Mouse (Mus musculus): ENCODE results near the gene Trim58. TPM values are rescaled to one million over a fixed set of nuclear protein-coding genes. Genes with fewer than 3 reads are reported as not detected.

Trim58 gene
- polyA plus RNA-seq (2012; rRNA removed) = not detected in 2 replicates

GRCm38 (mm10) chr11:58640272-58640867 lies at the start of gene Trim58:
Gene Trim58 (plus strand): TSS chr11:58640465.
- peak within 1 kb of the TSS; percentile 45 for H3K4me3 ChIP-seq (ENCODE audit: control insufficient read depth, low read depth, low read length)
- no peak for TF ChIP-seq CTCF (IDR thresholded peaks at IDR 0.05; ENCODE audit: control insufficient read depth, insufficient read depth, insufficient replicate concordance, low read depth, low read length)
- TF ChIP-seq POLR2A (IDR thresholded peaks at IDR 0.05; ENCODE audit: control insufficient read depth, low read depth, low read length) = no peak
- no peaks in the 10 kb centered on the region for H3K36me3 ChIP-seq (ENCODE audit: control insufficient read depth, insufficient read depth, low read length)
- no peak within 1 kb of the TSS for H3K27ac ChIP-seq (ENCODE audit: control insufficient read depth, insufficient read depth, low read depth, low read length)
- peaks cover 3% of the 10 kb centered on the region for H3K4me1 ChIP-seq (ENCODE audit: control insufficient read depth, insufficient read depth, low read length)
- no peaks in the 10 kb centered on the region for H3K27me3 ChIP-seq (ENCODE audit: control insufficient read depth, insufficient read depth, low read length)

GRCm38 (mm10) chr11:58594814-58595213 lies 45.5 kb upstream of the Trim58 start, which contains the start of gene Olfr324:
Gene Olfr324 (plus strand): TSS chr11:58595114.
- Histone ChIP-seq H3K27me3 (ENCODE audit: control insufficient read depth, insufficient read depth, low read length) (no peaks in the 10 kb centered on the region), H3K4me3 (ENCODE audit: control insufficient read depth, low read depth, low read length) (no peak within 1 kb of the TSS), H3K27ac (ENCODE audit: control insufficient read depth, insufficient read depth, low read depth, low read length) (no peak within 1 kb of the TSS), H3K36me3 (ENCODE audit: control insufficient read depth, insufficient read depth, low read length) (no peaks in the 10 kb centered on the region), H3K4me1 (ENCODE audit: control insufficient read depth, insufficient read depth, low read length) (no peaks in the 10 kb centered on the region)
- TF ChIP-seq CTCF (IDR thresholded peaks at IDR 0.05; ENCODE audit: control insufficient read depth, insufficient read depth, insufficient replicate concordance, low read depth, low read length) (no peak), POLR2A (IDR thresholded peaks at IDR 0.05; ENCODE audit: control insufficient read depth, low read depth, low read length) (no peak)

- Histone ChIP-seq H3K4me1 (ENCODE audit: control insufficient read depth, insufficient read depth, low read length) (no peaks in the 10 kb centered on the region), H3K4me3 (ENCODE audit: control insufficient read depth, low read depth, low read length) (no peak overlapping the region), H3K27ac (ENCODE audit: control insufficient read depth, insufficient read depth, low read depth, low read length) (no peak overlapping the region), H3K27me3 (ENCODE audit: control insufficient read depth, insufficient read depth, low read length) (no peaks in the 10 kb centered on the region), H3K36me3 (ENCODE audit: control insufficient read depth, insufficient read depth, low read length) (no peaks in the 10 kb centered on the region)
- no peak for TF ChIP-seq POLR2A (IDR thresholded peaks at IDR 0.05; ENCODE audit: control insufficient read depth, low read depth, low read length)
- no peak for TF ChIP-seq CTCF (IDR thresholded peaks at IDR 0.05; ENCODE audit: control insufficient read depth, insufficient read depth, insufficient replicate concordance, low read depth, low read length)
These were observed 42.4 kb upstream of the Trim58 start for GRCm38 (mm10) chr11:58597837-58598236.

GRCm38 (mm10) chr11:58602062-58602461 lies 38.2 kb upstream of the Trim58 start:
- Histone ChIP-seq H3K4me3 (ENCODE audit: control insufficient read depth, low read depth, low read length) (no peak overlapping the region), H3K4me1 (ENCODE audit: control insufficient read depth, insufficient read depth, low read length) (no peaks in the 10 kb centered on the region; the same call in 1 of the 2 replicates), H3K36me3 (ENCODE audit: control insufficient read depth, insufficient read depth, low read length) (no peaks in the 10 kb centered on the region), H3K27me3 (ENCODE audit: control insufficient read depth, insufficient read depth, low read length) (no peaks in the 10 kb centered on the region), H3K27ac (ENCODE audit: control insufficient read depth, insufficient read depth, low read depth, low read length) (no peak overlapping the region)
- TF ChIP-seq POLR2A (IDR thresholded peaks at IDR 0.05; ENCODE audit: control insufficient read depth, low read depth, low read length) (no peak), CTCF (IDR thresholded peaks at IDR 0.05; ENCODE audit: control insufficient read depth, insufficient read depth, insufficient replicate concordance, low read depth, low read length) (no peak)

- H3K27ac ChIP-seq (ENCODE audit: control insufficient read depth, insufficient read depth, low read depth, low read length) = no peak overlapping the region
- H3K4me3 ChIP-seq (ENCODE audit: control insufficient read depth, low read depth, low read length) = no peak overlapping the region
- no peaks in the 10 kb centered on the region; the same call in 1 of the 2 replicates for H3K4me1 ChIP-seq (ENCODE audit: control insufficient read depth, insufficient read depth, low read length)
- H3K27me3 ChIP-seq (ENCODE audit: control insufficient read depth, insufficient read depth, low read length) = no peaks in the 10 kb centered on the region
- H3K36me3 ChIP-seq (ENCODE audit: control insufficient read depth, insufficient read depth, low read length) = no peaks in the 10 kb centered on the region
- no peak for TF ChIP-seq POLR2A (IDR thresholded peaks at IDR 0.05; ENCODE audit: control insufficient read depth, low read depth, low read length)
- TF ChIP-seq CTCF (IDR thresholded peaks at IDR 0.05; ENCODE audit: control insufficient read depth, insufficient read depth, insufficient replicate concordance, low read depth, low read length) = no peak
These were observed 37.3 kb upstream of the Trim58 start for GRCm38 (mm10) chr11:58602800-58603560.

DNA sequence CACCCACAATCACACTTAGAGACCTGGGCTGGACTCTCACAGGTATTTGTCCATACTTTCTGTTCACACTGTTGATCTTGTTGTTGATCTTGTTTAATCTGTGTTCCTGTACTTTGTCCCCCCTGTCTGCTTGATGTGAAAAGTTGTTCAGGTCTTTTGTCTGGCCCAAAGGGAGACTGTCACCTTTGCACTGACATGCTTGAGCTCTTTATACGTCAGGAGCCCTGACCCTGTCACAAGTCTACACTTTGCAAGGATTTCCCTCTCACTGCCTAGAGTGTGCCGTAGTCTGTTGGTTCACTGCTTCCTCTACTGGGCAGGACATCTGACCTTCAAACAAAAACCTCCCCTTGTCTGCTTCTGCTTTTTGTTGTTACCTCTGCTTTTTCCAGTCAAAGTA lies 35.6 kb upstream of the Trim58 start:
- no peak for TF ChIP-seq POLR2A (IDR thresholded peaks at IDR 0.05; ENCODE audit: control insufficient read depth, low read depth, low read length)
- TF ChIP-seq CTCF (IDR thresholded peaks at IDR 0.05; ENCODE audit: control insufficient read depth, insufficient read depth, insufficient replicate concordance, low read depth, low read length) = no peak
- Histone ChIP-seq H3K36me3 (ENCODE audit: control insufficient read depth, insufficient read depth, low read length) (no peaks in the 10 kb centered on the region), H3K27ac (ENCODE audit: control insufficient read depth, insufficient read depth, low read depth, low read length) (no peak overlapping the region), H3K4me1 (ENCODE audit: control insufficient read depth, insufficient read depth, low read length) (no peaks in the 10 kb centered on the region; the same call in 1 of the 2 replicates), H3K27me3 (ENCODE audit: control insufficient read depth, insufficient read depth, low read length) (no peaks in the 10 kb centered on the region), H3K4me3 (ENCODE audit: control insufficient read depth, low read depth, low read length) (no peak overlapping the region)

DNA sequence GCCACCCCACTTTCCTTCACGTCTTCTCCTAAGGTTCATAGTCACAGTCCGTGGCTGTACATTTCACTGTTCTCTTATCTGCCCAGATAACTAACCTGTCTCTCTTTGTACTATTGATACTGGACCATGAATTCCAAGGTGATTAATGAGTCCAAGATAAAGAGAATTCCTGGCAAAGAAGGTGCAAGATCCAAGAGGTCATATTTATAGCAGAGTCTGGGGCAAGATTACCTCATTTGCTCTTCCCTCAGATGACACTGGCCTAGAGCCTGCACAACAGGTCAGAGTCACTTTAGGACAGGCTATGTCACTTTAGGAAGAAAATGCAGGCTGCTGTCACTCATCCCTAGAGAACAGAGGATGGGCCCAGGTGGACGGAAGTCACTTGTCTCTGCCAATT lies 35.0 kb upstream of the Trim58 start:
- Histone ChIP-seq H3K27me3 (ENCODE audit: control insufficient read depth, insufficient read depth, low read length) (no peaks in the 10 kb centered on the region), H3K36me3 (ENCODE audit: control insufficient read depth, insufficient read depth, low read length) (no peaks in the 10 kb centered on the region)
- TF ChIP-seq POLR2A (IDR thresholded peaks at IDR 0.05; ENCODE audit: control insufficient read depth, low read depth, low read length) (no peak), CTCF (IDR thresholded peaks at IDR 0.05; ENCODE audit: control insufficient read depth, insufficient read depth, insufficient replicate concordance, low read depth, low read length) (no peak)

More for the DNA sequence above, 35.0 kb upstream of the Trim58 start:
- Histone ChIP-seq H3K27ac (ENCODE audit: control insufficient read depth, insufficient read depth, low read depth, low read length) (no peak overlapping the region), H3K4me3 (ENCODE audit: control insufficient read depth, low read depth, low read length) (no peak overlapping the region), H3K4me1 (ENCODE audit: control insufficient read depth, insufficient read depth, low read length) (no peaks in the 10 kb centered on the region; the same call in 1 of the 2 replicates)
